In genomic region chr9:115161591-115161990, GRCm38 (mm10) we compare ENCODE assay signal across 13 mouse cellular contexts.
DNase-seq lines count a peak whose midpoint lies in the region; ATAC-seq lines count a peak whose summit lies in the region.
"Had no signal": no experiment of that assay in that cellular context is flagged by ENCODE, and none has a peak within 500 bp of the region (broad histone marks: within the 10 kb centered on the region; RNA-seq: fewer than 3 reads in every experiment).

No protein-coding gene starts in this region.

- no peak overlapping the region for H3K27ac ChIP-seq in liver, embryonic 11.5 days (ENCODE audit: low read depth, low read length)
- H3K27ac ChIP-seq: liver, embryonic 15.5 days had no signal

- no peaks in the 10 kb centered on the region for H3K9me3 ChIP-seq in liver, embryonic 11.5 days (ENCODE audit: control insufficient read depth, low read length)
- H3K9me3 ChIP-seq: liver, embryonic 15.5 days had no signal

- no peak overlapping the region for H3K9ac ChIP-seq in liver, embryonic 11.5 days (ENCODE audit: low read depth, low read length)
- H3K9ac ChIP-seq: liver, embryonic 15.5 days had no signal

- no peaks in the 10 kb centered on the region for H3K27me3 ChIP-seq in liver, embryonic 11.5 days (replicated peaks; ENCODE audit: control insufficient read depth, insufficient read depth, low read length)
- H3K27me3 ChIP-seq: CH12.LX; liver, embryonic 15.5 days had no signal

- WGBS in liver, embryonic 11.5 days, result 77% methylated on average over 5 of the region's 5 CpGs

- no peak for ATAC-seq in liver, embryonic 11.5 days (replicated peaks; ENCODE audit: low FRiP score)
- ATAC-seq: intestine, embryonic 16.5 days had no signal

- DNase-seq in gastrocnemius, adult 18-20 months (ENCODE audit: low spot score), result peak; percentile 44
- DNase-seq in gastrocnemius, postnatal 4 days (ENCODE audit: low spot score in 2 of 2), result no peak
- DNase-seq in lung, postnatal 36 days, result peak; percentile 19
- no peak for DNase-seq in lung, postnatal 14 days
- DNase-seq in gastrocnemius, postnatal 10 days, result peak; percentile 21
- peak; percentile 83 for DNase-seq in skeletal muscle tissue, adult 2 months (ENCODE audit: low read depth, low spot score)
- DNase-seq in ovary, adult 18-20 months (ENCODE audit: low spot score), result no peak
- DNase-seq in liver, embryonic 11.5 days (ENCODE audit: low spot score), result no peak
- DNase-seq: retina, postnatal 1 day had no signal

- H3K4me1 ChIP-seq in liver, embryonic 11.5 days (replicated peaks; ENCODE audit: control insufficient read depth, insufficient read depth, low read length), result peaks cover 30% of the 10 kb centered on the region

- H3K4me3 ChIP-seq in liver, embryonic 11.5 days (ENCODE audit: low read depth, low read length), result no peak overlapping the region
- H3K4me3 ChIP-seq: liver, embryonic 15.5 days; myocyte had no signal

- no peaks in the 10 kb centered on the region for H3K36me3 ChIP-seq in liver, embryonic 11.5 days (ENCODE audit: control insufficient read depth, insufficient read depth, low read length)
- H3K36me3 ChIP-seq: liver, embryonic 15.5 days had no signal

- no peak overlapping the region for H3K4me2 ChIP-seq in liver, embryonic 11.5 days
- H3K4me2 ChIP-seq: liver, embryonic 15.5 days had no signal

Comparison
In these comparisons a context has a peak if more than half of its experiments do, and no peak if none do; other contexts are left out.
1. DNase-seq: peak in gastrocnemius, adult 18-20 months (single experiment), lung, postnatal 36 days (single experiment), gastrocnemius, postnatal 10 days (single experiment) and skeletal muscle tissue, adult 2 months (single experiment); none in gastrocnemius, postnatal 4 days (0 of 2), lung, postnatal 14 days (single experiment), ovary, adult 18-20 months (single experiment) and liver, embryonic 11.5 days (single experiment).